In genomic region chr6:56260118-56260517, GRCm38 (mm10) we compare ENCODE assay signal across 14 mouse cellular contexts.
"Had no signal": no experiment of that assay in that cellular context is flagged by ENCODE, and none has a peak within 500 bp of the region (broad histone marks: within the 10 kb centered on the region; RNA-seq: fewer than 3 reads in every experiment).

No protein-coding gene starts in this region.

- H3K27ac ChIP-seq: kidney, postnatal 0 days; limb, embryonic 13.5 days; midbrain, embryonic 10.5 days; neural tube, embryonic 15.5 days had no signal

- H3K9me3 ChIP-seq: limb, embryonic 13.5 days; midbrain, embryonic 10.5 days; neural tube, embryonic 15.5 days had no signal

- H3K4me3 ChIP-seq: limb, embryonic 13.5 days; midbrain, embryonic 10.5 days; myocyte; neural tube, embryonic 15.5 days had no signal

- H3K36me3 ChIP-seq: limb, embryonic 13.5 days; midbrain, embryonic 10.5 days; neural tube, embryonic 15.5 days had no signal

- H3K9ac ChIP-seq: limb, embryonic 13.5 days; neural tube, embryonic 15.5 days had no signal

- H3K27me3 ChIP-seq: limb, embryonic 13.5 days; neural tube, embryonic 15.5 days had no signal

- DNase-seq: kidney, adult 11 months; kidney, adult 9 months; kidney, postnatal 36 days; left cerebral cortex, postnatal 4 days; lung, adult 18-20 months; midbrain, embryonic 14.5 days; right cerebral cortex, adult 18-20 months; right cerebral cortex, postnatal 25 days; thymus, postnatal 4 days had no signal

- H3K4me1 ChIP-seq: limb, embryonic 13.5 days; midbrain, embryonic 10.5 days; neural tube, embryonic 15.5 days had no signal

- H3K4me2 ChIP-seq: limb, embryonic 13.5 days; neural tube, embryonic 15.5 days had no signal
